Mouse (Mus musculus) bone marrow, adult 2 months (tissue): ENCODE results near the gene Lyst. TPM values are rescaled to one million over a fixed set of nuclear protein-coding genes. Genes with fewer than 3 reads are reported as not detected.
"Not testable (repeated sequence)": the region's sequence is repeated elsewhere in the genome, so short reads cannot be mapped to it uniquely, and the experiment has no call there.

Source experiments
- H3K27ac ChIP-seq: fragments of 200-500 bp; 2 replicates; pipeline ENCODE4 v1.5.1; 2012; ENCODE audit warnings: low read depth, mild to moderate bottlenecking, control low read depth, inconsistent platforms, low read length; ENCODE audit not compliant: control insufficient read depth, poor library complexity, insufficient read depth
- H3K4me1 ChIP-seq: fragments of 200-500 bp; 2 replicates; pipeline ENCODE4 v1.6.1; 2011; ENCODE audit warnings: low read length; ENCODE audit not compliant: control insufficient read depth, insufficient read depth
- H3K4me3 ChIP-seq: fragments of 200-500 bp; replicated peaks from 2 replicates; pipeline ENCODE3; 2011; ENCODE audit warnings: mild to moderate bottlenecking, low read depth, low read length, control low read depth; ENCODE audit not compliant: control insufficient read depth
- CTCF ChIP-seq: fragments of 200-500 bp; IDR thresholded peaks from 2 replicates; pipeline ENCODE4 v1.5.1; 2011; ENCODE audit warnings: low read length, control low read depth; ENCODE audit not compliant: control insufficient read depth, insufficient read depth
- POLR2A ChIP-seq: fragments of 200-500 bp; IDR thresholded peaks from 2 replicates; pipeline ENCODE4 v1.6.1; 2011; ENCODE audit warnings: low read depth, mild to moderate bottlenecking, control low read depth, low read length, borderline replicate concordance; ENCODE audit not compliant: control insufficient read depth
- WGBS: fragments of 180-500 bp; shearing (Covaris S2); methylation state at CpG from one replicate; pipeline ENCODE4 v1.1.7; 2018; 5-methylcytosine and 5-hydroxymethylcytosine counted together
- polyA plus RNA-seq: library from polyadenylated mRNA; stranded (reverse); fragments of >200 nt; gene quantifications from 2 replicates; pipeline ENCODE4 v1.2.4, GENCODE M21; 2011; ENCODE audit warnings: low replicate concordance; ENCODE audit not compliant: missing spikeins, insufficient read depth, insufficient read length

Lyst gene
- polyA plus RNA-seq = 9.2 and 27.6 TPM in 2 replicates

- Histone ChIP-seq H3K4me1 (no peaks in the 10 kb centered on the region; the same call in 1 of the 2 replicates), H3K4me3 (peak within 1 kb of the TSS; percentile 100), H3K27ac (peak within 1 kb of the TSS; percentile 97)
- WGBS = under 1% methylated on average over 88 of the region's 88 CpGs
- TF ChIP-seq CTCF (no peak), POLR2A (peak; percentile 68; the same call in 1 of the 2 replicates)
Measured at GRCm38 (mm10) chr13:13590048-13591011, at the start of gene Lyst. Gene Lyst (plus strand): TSS chr13:13590397.

GRCm38 (mm10) chr13:13543073-13543472, 47.1 kb upstream of the Lyst start:
- not testable (repeated sequence) for H3K4me3 ChIP-seq, H3K4me1 ChIP-seq, H3K27ac ChIP-seq
- WGBS = 92% methylated on average over 10 of the region's 10 CpGs

DNA sequence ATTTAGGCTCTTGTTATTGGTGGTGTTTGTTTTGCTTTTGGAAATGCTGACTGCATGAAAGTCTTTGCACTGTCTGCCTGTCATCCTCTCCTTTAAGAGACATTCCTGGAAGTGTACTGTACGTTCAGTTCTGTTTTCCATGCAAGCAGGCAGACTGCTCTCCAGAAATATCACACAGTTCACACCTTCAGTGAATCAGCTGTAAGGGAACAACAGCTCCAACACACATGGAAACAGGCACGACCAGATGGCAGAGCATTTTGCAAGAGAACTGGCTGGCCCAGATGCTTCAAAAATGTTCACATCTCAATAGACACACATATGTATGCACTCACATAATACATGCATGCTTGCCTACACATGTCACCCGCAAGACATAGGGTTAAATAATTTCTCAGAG, 43.4 kb upstream of the Lyst start:
- WGBS = 68% methylated on average over 3 of the region's 3 CpGs
- Histone ChIP-seq H3K4me1 (peaks cover 5% of the 10 kb centered on the region), H3K4me3 (no peak overlapping the region), H3K27ac (no peak overlapping the region)
- TF ChIP-seq CTCF (no peak), POLR2A (no peak)

DNA sequence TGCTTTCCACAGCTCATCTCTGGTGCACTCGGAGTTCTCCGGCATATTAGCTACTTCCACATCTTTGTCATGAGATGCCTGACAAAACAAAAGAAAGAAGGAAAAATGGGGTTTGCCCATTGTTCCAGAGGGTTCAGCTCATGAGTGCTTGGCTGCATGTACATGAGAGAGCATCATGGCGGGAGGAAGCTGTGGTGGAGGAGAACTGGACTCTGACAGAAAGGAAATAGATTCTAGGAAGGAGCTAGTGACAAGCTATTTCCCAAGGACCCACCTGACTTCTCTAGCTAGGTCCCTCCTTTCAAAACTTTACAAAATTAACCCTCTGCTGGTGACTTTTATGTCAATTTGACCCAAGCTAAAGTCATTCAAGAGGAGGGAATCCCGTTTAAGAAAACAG, 42.3 kb upstream of the Lyst start:
- TF ChIP-seq CTCF (no peak), POLR2A (no peak)
- WGBS = 76% methylated on average over 4 of the region's 4 CpGs
- Histone ChIP-seq H3K4me1 (peaks cover 5% of the 10 kb centered on the region), H3K4me3 (no peak overlapping the region), H3K27ac (no peak overlapping the region)

- no peak overlapping the region for H3K4me3 ChIP-seq
- H3K27ac ChIP-seq = 0 out of 2 replicates have a peak overlapping the region, but pooled peaks have one; percentile 20
- H3K4me1 ChIP-seq = peaks cover 5% of the 10 kb centered on the region
- TF ChIP-seq CTCF (no peak), POLR2A (no peak)
- WGBS = 79% methylated on average over 6 of the region's 6 CpGs
Measured at GRCm38 (mm10) chr13:13548431-13549190, 41.6 kb upstream of the Lyst start.

DNA sequence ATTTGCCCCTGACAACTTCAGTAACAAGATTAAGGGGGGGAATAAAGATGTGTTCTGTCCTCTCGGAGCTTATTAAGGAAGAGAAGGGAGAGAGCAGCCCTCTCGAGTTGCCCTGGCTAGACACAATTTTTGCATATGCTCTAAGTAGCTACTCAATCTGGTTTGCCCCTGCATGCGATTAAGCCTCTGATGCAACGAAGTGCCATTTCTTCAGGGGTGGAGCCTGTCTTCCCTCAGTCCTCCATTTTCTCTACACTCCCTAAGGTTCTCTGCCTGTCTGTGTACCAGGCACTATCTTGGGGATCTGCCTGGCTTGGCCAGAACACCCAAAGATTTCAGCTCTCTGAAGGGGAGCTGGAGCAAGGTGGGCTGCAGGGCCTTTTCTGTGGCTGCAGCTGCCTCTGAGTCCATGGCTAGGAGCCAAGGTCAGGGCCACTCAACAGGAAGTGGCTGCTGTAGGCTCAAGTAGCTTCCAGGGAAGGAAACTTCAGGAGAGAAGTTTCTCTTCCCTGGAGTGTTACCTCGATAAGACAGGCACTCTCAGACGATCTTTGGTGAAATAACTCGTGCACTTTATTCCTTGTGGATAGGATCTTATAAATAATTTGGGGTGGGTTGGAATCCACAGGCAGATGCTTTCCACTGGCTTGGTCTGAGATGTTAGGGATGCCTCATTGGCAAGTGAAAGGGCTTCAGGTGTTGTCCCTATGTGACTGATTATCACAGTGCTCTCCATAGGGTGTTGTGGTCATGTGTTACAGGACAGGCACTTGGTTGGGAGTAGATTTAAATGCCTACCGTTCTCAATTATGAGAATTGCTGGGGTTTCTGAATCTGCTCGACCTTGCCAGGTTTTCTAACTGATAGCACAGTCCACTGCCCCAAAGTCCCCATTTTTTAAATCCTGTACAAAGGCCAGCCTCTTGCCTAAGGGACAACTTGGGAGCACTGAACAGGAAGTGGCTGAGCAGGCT, 40.2 kb upstream of the Lyst start:
- Histone ChIP-seq H3K4me3 (no peak overlapping the region), H3K4me1 (peaks cover 5% of the 10 kb centered on the region), H3K27ac (no peak overlapping the region)
- 42% methylated on average over 9 of the region's 9 CpGs for WGBS
- no peak for TF ChIP-seq POLR2A
- TF ChIP-seq CTCF = no peak

DNA sequence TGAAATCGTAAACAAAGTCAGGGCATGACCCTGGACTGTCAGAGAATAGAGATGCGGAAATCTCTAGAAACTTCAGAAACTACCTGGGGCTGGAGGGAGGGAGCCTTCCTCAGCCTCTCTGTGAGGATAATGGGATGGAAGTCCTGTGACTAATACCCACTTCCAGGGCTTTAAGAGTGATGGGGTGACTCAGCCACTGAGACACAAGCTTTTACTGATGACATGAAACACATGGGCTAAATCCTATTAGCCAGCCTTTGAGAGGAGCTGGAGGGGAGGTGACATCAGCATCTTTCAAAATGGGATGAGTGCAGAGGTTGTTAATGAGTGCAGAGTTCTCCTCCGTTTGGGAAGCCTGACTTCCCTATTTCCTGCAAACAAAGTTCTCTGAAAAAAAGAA, 38.2 kb upstream of the Lyst start:
- WGBS = 52% methylated on average over 3 of the region's 3 CpGs
- no peak overlapping the region for H3K4me3 ChIP-seq
- H3K27ac ChIP-seq = no peak overlapping the region

More for the DNA sequence above, 38.2 kb upstream of the Lyst start:
- TF ChIP-seq POLR2A = no peak
- peaks cover 9% of the 10 kb centered on the region for H3K4me1 ChIP-seq
